Mouse (Mus musculus) thymus, postnatal 0 days (tissue): ENCODE results near the gene Myrfl. TPM values are rescaled to one million over a fixed set of nuclear protein-coding genes. Genes with fewer than 3 reads are reported as not detected.

Experiments
- DNase-seq: peaks from one replicate; pipeline ENCODE4 v3.0.0-alpha.2; 2015; ENCODE audit warnings: low spot score
- polyA plus RNA-seq: library from polyadenylated mRNA; unstranded; fragments of >200 nt; fragmentation: Nextera tagmentation; extraction: Ambion mirVana; gene quantifications from 2 replicates; pipeline ENCODE4 v1.2.1, GENCODE M21; 2015

Myrfl gene
- polyA plus RNA-seq, 1 experiment from 2014 or later = 0.27 TPM

GRCm38 (mm10) chr10:116828099-116828498 lies 68.6 kb downstream of the Myrfl start:
- peak; percentile 26 for DNase-seq

DNA sequence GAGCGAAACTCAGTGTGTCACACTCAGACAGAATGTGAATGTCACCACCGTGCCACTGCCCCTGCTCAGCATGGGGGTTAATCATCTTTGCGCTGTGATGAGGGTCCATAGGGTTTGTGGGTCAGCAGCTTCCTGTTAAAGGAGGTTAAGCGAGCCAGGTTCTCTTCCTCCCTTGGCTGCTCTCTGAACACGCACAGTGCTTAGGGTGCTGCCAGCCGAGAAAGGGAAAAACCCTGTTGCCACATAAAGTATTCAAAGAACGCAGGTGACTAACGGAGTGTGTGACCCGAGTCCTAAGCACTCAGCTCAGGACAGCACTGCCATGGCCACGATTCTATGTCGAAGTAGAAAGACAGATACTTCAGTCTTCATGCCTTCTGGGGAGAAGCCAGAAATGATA lies 69.4 kb downstream of the Myrfl start:
- no peak for DNase-seq

GRCm38 (mm10) chr10:116815311-116816060 lies 81.2 kb downstream of the Myrfl start:
- no peak for DNase-seq

DNA sequence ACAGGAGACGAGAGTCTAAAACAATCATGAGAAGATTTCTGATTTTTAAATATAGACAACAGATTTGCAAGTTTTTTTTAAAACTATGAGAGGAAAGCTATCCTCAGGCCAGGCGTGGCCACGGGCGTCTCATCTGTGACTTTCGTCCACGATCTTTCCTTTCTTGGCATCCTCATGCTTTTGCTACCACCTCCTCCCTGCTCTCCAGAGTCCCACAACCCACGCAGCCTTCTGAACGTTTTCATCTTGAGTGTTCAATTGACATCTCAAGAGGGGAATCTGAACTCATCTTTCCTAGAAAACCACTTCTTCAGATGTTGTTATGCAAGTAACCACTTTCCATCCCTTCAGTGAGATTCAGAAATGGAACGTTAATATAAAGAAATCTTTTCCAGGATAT lies 83.6 kb downstream of the Myrfl start:
- no peak for DNase-seq

- no peak for DNase-seq
Observed at GRCm38 (mm10) chr10:116810738-116811137, 86.0 kb downstream of the Myrfl start.

DNA sequence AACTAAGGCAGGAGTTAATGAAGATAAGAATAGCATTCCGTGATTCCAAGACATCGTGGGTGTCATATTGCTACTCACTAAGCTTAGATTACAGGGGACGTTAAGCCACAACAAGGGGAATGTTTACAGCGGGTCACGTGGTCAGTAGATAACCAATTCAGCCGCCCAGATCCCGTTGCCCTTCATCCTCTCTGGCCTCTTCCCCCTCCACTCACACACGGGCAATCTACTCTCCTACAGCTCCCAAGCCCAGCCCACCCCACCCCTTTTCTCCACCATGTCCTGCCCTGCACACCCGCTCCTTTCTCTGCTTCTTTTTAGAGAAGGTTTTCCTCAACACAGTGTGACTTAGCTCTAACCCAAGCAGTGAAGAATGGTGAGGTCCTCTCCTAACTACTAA lies 87.3 kb downstream of the Myrfl start:
- no peak for DNase-seq

DNA sequence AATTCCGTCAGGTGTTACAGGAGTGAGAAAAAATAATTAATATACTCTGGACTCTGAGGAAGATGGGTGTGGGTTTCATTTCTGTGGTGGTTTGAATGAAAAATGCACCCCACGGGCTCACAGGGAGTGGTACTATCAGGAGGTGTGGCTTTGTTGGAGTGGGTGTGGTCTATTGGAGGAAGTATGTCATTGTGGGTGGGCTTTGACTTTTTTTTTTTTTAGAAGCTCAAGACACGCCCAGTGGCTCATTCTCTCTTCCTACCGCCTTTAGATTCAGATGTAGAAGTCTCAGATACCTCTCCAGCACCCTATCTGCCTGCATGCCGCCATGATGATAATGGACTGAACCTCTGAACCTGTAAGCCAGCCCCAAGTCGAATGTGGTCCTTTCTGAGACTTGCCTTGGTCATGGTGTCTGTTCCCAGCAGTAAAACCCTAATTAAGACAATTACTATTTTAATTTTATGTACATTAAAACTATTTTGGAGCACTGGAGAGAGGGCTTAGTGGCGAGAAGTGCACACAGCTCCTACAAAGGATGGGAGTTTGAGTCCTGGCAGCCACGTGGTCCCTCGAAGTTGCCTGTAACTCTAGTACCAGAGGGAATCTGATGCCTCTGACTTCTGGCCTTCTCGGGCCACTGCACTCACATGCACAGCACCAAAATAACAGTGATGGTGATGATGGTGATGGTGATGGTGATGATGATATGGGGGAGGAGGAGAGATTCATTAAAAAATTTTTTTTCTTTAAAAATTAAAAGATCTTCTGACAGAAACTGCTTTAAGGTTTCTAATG lies 88.0 kb downstream of the Myrfl start:
- no peak for DNase-seq

DNA sequence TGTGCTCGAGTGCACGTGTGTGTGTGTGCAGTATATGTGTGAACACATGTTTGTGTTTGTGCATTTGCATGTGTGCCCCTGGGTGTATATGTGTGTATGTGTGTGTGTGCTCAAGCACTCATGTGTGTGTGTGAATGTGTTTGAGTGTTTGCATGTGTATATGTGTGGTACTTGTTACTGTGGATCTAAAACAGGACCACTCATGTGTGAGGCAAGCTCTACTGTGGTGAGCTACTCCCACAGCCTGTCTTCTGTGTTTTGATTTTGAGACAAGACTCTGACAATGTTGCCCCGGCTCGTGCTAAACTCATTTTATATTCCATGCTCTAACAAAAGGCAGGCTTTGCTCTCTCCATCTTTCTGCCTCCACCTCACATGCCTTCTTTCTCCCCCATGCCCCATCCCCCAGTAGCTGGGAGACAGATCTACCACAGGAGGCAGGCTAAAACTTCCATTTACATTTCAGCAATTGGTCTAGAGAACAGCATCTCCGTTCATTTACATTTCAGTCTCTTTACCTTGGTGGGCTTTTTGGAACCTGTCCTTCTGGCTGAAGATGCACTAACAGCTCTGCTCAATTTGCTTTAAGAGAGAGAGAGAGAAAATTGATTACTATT lies 94.4 kb downstream of the Myrfl start:
- DNase-seq = no peak

DNA sequence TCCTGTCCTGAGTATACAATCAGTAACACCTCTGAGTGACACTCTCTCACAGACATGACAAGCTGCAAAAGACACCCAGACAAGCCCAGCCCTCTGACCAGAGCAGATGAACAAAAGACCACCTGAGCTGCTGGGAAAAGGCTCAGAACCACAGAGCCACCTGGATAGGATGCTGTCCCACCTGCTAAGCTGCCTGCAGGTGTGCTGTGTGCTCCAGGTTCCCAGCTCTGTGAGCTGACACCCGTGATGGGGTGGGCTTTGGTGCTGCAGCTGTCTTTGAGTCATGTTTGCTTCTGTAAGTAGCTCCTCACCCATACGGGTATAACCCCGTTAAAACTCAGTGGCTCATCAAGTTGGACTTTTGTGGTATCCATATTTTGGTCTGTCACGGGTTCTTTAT lies 95.4 kb downstream of the Myrfl start:
- DNase-seq = peak; percentile 29

DNA sequence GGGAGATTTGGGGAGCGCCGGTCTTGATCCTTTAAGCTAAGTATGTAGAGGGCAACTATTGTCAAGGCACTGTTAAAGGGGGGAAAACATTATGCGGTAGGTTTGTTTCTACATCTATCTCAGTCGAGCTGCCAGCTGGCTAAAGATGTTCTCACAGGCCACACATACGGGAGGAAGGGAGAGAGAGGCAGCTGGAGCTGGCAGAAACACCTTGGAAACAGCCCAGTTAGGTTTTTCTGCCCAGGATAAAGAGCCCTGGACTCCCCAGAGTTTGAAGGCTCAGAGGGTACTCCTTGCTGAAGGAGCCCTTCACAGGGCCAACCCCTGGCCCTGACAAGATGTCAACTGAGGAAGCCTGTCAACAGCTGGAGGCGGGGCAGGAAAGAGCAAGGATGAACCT lies 100.7 kb downstream of the Myrfl start:
- no peak for DNase-seq

DNA sequence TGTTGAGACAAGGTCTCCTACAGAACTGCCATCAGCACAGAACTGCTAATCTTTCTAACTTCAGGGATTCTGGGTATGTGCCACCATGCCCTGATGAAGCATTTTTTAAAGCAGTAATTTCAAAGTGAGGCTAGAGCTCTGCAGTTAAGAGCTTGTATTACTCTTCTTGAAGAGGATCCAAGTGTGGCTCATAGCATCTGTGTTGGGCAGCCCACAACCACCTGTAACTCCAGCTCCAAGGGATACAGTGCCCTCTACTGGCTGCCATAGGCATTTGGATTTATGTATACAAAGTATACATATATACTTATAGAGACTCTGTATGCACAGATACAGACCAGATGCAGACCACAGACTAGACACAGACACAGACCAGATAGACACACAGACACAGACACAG lies 107.6 kb downstream of the Myrfl start:
- DNase-seq = peak; percentile 65

DNA sequence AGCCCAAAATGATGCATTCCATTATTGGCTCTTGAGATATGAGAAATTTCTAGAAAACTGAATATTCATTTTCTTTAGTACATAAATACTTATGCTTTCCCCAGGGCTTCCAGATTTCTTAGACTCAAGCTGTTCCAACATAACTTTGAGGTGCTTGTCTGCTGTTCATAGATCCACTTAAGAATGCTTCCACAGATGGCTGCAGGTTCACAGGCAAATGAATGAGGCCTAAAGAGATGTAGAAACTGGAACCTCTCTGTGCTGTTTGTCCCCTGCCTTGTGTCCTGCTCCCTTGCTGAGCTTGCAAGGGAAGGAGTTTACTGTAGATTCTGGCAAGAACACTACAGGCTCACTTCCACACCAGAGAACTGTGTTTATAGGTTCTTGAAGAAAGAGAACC lies 108.3 kb downstream of the Myrfl start:
- no peak for DNase-seq

- no peak for DNase-seq
Observed at GRCm38 (mm10) chr10:116784098-116784497, 112.6 kb downstream of the Myrfl start.

GRCm38 (mm10) chr10:116783020-116783419 lies 113.7 kb downstream of the Myrfl start:
- DNase-seq = no peak

DNA sequence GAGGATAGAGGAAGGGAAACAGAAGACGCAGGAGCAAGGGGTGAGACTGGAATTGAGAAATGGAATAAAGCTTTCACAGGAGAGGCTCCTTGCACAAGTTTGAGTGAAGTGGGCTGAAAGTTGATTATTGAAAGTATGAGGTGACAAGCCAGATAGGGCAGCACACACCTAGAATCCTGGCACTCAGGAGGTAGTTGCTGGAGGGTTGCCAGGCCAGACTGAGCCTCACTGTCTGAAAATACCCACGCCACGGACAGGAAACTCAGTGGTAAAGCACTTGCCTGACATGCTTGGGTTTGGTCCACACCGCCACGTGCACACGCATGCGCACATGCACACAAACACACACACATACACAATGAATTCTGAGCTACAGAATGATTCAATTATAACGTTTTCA lies 118.8 kb downstream of the Myrfl start:
- DNase-seq = no peak

DNA sequence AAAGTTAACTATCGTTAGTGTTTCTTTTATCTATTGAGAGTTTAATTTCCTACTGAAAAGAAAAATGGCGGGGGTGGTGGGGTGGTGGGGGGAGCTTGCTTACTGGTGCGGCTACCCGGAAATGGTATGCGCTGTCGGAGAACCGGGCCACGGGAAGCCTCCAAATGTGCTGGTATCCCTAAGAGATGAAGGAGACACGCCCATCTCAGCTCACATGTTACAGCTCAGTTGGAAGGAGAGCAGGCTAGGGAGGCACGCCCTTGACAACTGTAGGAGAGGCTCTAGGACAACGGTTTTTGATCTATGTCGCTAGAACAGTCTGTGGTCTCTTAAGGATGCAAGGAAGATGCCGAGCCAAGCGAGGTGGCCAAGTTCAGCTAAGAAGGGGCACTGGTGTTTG lies 119.9 kb downstream of the Myrfl start:
- no peak for DNase-seq

DNA sequence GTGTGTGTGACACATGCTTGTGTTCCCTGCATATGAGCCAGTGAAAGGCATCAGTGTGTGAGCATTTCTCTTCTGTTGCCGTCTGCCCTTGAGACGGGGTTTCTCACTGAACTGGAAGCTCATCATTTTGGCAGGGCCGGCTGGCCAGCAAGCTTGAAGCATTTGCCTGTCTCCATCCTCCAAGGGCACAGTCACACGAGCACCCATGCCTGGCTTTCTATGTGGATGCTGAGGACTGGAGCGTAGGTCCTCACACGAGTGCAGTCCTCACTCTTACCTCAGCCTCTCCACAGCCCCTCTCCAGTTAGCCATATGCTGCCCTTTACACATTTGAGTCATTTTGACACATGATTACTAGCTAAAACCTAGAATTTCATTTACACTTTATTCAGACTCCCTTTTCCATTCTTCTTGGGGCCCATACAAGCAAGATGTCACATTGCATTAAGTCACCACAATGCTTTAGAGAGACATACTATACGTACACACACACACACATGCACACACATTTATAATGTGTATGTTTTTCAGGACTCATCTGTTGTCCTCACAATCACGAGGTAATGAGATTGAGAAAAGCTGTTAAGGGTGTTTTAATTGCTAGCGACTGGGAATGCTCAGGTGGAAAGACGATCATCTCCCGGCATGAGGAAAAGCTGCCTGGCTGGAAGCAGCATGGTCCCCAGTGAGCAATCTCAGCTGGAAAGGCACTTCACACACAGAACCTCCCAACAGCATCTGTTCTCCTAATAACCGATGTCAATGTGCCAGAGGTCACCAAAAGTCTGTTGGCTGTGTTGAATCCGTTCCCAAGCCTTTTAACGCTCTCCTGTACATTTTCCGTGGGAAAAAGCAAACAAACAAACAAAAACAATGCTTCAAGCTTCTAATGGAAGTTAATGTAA lies 122.6 kb downstream of the Myrfl start:
- DNase-seq = no peak

DNA sequence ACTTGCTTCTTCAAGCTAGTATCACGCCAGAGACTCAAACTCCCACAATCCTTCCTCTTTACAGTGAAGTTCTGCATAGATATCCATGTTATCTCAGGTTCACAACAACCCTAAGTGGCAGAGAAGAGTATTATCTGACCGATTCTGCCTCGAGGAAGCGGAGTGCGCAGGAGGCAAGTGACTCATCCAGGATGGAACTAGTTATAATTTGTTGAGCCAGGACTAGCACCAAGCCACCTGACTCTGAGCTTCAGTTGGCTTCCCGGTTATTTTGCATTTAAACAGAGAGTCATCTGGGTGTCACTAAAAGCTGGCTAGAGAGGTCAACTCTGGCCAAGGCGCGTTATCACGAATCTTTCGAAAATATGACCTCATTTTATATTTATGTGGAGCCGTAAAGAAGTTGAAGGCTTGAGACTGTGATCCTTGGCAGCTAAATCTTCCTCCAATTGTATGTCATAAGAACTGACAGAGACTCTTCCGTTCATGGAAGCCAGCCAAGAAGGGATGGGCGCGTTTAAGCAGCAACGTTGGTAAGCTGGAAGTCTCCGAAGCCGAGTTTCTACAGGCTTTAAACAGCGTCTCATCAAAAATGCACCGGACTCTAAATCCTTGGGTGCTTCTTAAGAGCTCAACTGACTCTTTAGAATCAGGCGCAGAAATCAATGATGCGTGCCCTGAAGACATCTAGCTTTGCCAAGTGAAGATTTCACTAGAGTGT lies 125.3 kb downstream of the Myrfl start:
- DNase-seq = no peak

- no peak for DNase-seq
Observed at GRCm38 (mm10) chr10:116768642-116769041, 128.1 kb downstream of the Myrfl start.

DNA sequence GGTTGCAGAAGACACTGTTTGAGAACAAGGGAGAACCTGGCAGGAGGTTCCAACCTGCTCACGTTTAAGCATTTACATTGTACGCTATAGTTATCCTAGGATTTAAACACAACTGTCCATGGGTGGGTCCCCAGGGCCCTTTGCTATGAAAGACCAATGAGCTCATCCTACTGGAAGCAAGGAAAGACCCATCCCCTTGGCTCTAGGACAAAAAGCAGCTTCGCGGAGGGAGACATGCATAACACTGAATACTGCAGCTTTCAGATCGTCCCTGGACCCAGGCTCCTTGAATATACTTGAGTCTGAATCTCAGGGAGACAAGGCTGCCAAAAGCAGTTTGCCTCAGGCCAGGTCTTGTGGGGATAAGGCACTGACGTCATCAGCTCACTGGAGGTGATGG lies 130.2 kb downstream of the Myrfl start:
- DNase-seq = no peak
